Mouse (Mus musculus): ENCODE results near the gene Lin52. TPM values are rescaled to one million over a fixed set of nuclear protein-coding genes. Genes with fewer than 3 reads are reported as not detected.

The Lin52 gene
- polyA plus RNA-seq (2015; fragmentation: Nextera tagmentation; extraction: Ambion mirVana), result 7.9 and 8.0 TPM in 2 replicates

DNA sequence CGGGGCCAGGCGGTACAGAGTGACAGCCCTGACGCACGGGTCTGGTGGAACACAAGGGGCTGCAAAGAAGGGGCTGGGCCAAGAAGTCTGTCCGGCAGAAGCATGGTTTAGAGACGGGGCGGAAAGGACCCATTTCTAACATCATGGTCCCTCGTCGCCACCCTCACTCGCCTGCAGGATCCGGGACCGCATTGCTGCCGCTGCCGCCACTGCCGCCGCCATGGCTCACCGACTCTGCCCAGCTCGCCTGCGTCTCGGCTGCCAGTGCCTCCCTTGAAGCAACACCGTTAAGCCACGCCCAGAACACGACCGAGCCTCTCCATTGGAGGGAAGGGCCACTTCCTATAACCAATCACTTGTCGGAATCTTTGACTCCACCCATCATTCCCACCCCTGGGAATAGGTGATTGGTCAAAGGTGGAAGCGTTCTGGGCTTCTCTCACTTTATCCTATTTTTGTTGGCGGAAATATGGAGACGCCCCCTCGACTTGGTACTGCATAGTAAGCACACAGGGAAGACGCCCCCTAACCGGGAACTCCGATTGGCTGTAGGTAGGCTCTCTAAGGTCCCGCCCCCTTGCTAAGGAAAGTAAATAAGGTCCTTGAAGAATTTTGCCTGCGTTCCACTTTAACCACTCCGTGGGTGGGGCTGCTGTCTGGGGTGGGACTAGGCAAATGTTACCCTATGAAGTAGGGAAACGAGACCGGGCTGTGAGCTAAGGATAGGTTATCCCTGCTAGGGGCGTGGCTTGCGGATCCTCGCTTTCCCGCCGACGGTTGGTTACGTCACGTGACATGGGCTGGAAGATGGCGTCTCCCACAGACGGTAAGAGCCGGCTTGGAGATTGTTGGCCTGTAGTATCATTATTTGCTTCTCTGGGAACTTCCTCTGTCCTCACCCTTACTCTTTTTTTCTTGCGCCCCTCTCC, at the start of gene Lin52, which contains the start of gene Aldh6a1:
Gene Lin52, plus strand, starts transcription at position 705 of the 929 bp plus-strand sequence.
Gene Aldh6a1, minus strand, starts transcription at position 287 of the 929 bp plus-strand sequence.
- ATAC-seq, result peak; percentile 98
- under 1% methylated on average over 49 of the region's 49 CpGs for WGBS
- TF ChIP-seq CTCF (IDR thresholded peaks at IDR 0.05; ENCODE audit: low read depth), result no peak

DNA sequence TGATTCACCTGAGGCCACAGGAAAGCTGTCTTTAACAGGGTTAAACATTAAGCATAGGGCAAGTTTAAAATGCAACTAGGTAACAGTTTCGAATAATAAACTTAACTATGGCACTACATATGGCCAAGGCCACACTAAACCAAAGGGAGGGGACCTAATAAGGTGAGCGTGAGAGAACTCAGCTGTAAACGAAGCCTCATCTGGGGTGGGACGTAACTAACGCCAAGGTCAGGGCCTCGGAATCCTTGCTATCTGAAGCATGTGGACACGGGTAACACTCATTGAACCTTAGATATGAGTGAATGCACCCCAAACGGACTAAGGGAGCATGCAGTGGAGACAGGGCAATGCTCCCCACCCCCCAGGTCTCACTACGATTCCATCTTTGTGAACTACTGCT, 48.3 kb upstream of the Lin52 start:
- 39% methylated on average over 9 of the region's 9 CpGs for WGBS
- peak overlapping the region; percentile 35 for H3K4me2 ChIP-seq (replicated peaks; ENCODE audit: low read depth)
- no peaks in the 10 kb centered on the region for H3K27me3 ChIP-seq (replicated peaks; ENCODE audit: control insufficient read depth, insufficient read depth, low read length)
- TF ChIP-seq CTCF (IDR thresholded peaks at IDR 0.05; ENCODE audit: low read depth), result no peak
- peak; percentile 20; the same call in 1 of the 2 replicates for ATAC-seq
- H3K9me3 ChIP-seq (ENCODE audit: control insufficient read depth), result no peaks in the 10 kb centered on the region
- no peak overlapping the region for H3K4me3 ChIP-seq (ENCODE audit: low read depth, low read length)
- H3K36me3 ChIP-seq (ENCODE audit: control insufficient read depth, insufficient read depth), result no peaks in the 10 kb centered on the region
- H3K9ac ChIP-seq (ENCODE audit: low read depth, low read length), result no peak overlapping the region
- H3K4me1 ChIP-seq (replicated peaks; ENCODE audit: control insufficient read depth, insufficient read depth, low read length), result no peaks in the 10 kb centered on the region
- peak overlapping the region; percentile 42 for H3K27ac ChIP-seq (ENCODE audit: low read depth, low read length)

More for the DNA sequence above, at the start of gene Lin52, which contains the start of gene Aldh6a1:
- Histone ChIP-seq H3K9ac (ENCODE audit: low read depth, low read length) (peak within 1 kb of the TSS; percentile 68), H3K27me3 (replicated peaks; ENCODE audit: control insufficient read depth, insufficient read depth, low read length) (no peaks in the 10 kb centered on the region), H3K4me2 (replicated peaks; ENCODE audit: low read depth) (peak within 1 kb of the TSS; percentile 93), H3K36me3 (ENCODE audit: control insufficient read depth, insufficient read depth) (no peaks in the 10 kb centered on the region), H3K9me3 (ENCODE audit: control insufficient read depth) (no peaks in the 10 kb centered on the region), H3K27ac (ENCODE audit: low read depth, low read length) (peak within 1 kb of the TSS; percentile 66), H3K4me1 (replicated peaks; ENCODE audit: control insufficient read depth, insufficient read depth, low read length) (no peaks in the 10 kb centered on the region), H3K4me3 (ENCODE audit: low read depth, low read length) (peak within 1 kb of the TSS; percentile 84)

DNA sequence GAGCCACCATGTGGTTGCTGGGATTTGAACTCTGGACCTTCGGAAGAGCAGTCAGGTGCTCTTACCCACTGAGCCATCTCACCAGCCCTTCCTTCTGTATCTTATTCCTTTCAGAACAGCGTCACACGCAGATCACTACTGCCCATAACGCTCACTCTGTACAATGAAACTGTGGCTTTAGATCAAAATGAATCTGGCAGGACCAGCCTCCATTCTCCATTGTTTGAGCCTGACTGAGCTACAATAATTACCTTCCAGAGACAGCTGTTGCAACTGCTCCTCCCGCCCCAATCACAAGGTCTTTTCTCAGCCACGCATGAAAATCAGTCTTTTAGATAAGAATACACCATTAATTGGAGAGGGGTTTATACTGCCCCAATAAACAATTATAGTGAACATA, 46.7 kb upstream of the Lin52 start:
- no peak for TF ChIP-seq CTCF (IDR thresholded peaks at IDR 0.05; ENCODE audit: low read depth)
- no peak for ATAC-seq

DNA sequence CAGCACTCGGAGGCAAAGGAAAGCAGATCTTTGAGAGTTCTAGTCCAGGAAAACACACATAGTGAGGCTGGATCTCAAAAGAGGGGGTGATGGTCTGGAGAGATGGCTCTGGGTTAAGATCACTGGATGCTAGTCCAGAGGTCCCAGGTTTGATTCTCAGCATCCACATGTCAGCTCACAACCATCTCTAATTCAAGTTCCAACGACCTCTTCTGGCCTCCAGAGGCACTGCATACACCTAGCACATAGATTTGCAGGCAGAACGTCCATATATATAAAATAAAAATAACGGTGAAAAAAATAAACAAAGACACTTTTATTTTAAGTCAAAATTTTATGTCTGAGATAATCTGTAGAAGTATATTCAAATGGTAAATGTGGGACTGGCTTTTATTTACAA, 44.0 kb upstream of the Lin52 start:
- no peaks in the 10 kb centered on the region for H3K4me1 ChIP-seq (replicated peaks; ENCODE audit: control insufficient read depth, insufficient read depth, low read length)
- TF ChIP-seq CTCF (IDR thresholded peaks at IDR 0.05; ENCODE audit: low read depth), result peak; percentile 39

More for the DNA sequence above, 46.7 kb upstream of the Lin52 start:
- Histone ChIP-seq H3K9me3 (ENCODE audit: control insufficient read depth) (no peaks in the 10 kb centered on the region), H3K27ac (ENCODE audit: low read depth, low read length) (no peak overlapping the region), H3K27me3 (replicated peaks; ENCODE audit: control insufficient read depth, insufficient read depth, low read length) (no peaks in the 10 kb centered on the region), H3K4me3 (ENCODE audit: low read depth, low read length) (no peak overlapping the region), H3K9ac (ENCODE audit: low read depth, low read length) (no peak overlapping the region), H3K4me2 (replicated peaks; ENCODE audit: low read depth) (no peak overlapping the region), H3K4me1 (replicated peaks; ENCODE audit: control insufficient read depth, insufficient read depth, low read length) (no peaks in the 10 kb centered on the region), H3K36me3 (ENCODE audit: control insufficient read depth, insufficient read depth) (no peaks in the 10 kb centered on the region)
- WGBS, result 62% methylated on average over 6 of the region's 6 CpGs

DNA sequence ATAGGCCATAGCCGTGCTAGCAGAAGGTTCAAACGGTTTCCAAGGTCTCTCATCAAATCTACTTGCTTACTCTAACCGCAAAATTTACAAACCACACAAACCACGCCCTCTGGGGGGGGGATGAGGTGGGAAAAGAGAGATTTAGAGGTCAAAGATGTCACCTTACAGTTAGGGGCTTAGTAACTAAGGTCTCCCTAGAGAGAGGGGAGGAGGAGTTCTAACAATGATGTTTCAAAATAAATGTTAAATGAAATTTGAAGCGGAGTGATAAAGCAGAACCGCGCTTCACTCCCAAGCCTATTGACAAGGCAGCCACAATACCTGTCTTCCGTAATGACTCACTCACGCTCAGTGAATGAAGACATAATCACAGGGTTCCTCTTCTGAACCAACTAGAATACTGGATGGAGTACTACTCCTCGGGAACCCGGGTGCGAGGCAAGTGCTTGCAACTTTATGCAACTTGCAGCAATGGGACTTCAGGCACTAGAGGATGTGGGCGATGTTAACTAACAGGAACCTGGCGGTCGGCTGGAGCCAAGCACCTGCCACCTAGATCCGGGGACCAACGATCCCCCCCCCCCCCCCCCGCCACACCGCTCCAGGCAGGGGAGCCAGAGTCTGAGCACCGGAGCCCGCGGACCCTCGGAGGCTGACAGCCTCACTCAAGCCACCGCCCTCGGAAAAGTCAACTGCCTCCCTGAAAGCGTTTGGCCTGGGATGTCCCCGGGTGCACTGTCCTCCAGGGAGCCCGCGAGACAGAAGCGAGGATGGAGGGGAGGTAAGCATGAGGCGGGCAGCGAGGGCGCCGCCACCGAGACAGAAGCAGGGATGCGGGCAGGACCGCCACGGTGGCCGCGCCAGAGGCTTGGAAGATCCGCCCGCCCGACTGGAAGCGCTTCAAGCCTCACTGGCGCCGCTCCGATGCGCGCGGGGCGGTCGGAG, 43.1 kb upstream of the Lin52 start:
- ATAC-seq, result peak; percentile 46
- Histone ChIP-seq H3K4me3 (ENCODE audit: low read depth, low read length) (peak overlapping the region; percentile 79), H3K4me1 (replicated peaks; ENCODE audit: control insufficient read depth, insufficient read depth, low read length) (no peaks in the 10 kb centered on the region), H3K4me2 (replicated peaks; ENCODE audit: low read depth) (peak overlapping the region; percentile 95), H3K9ac (ENCODE audit: low read depth, low read length) (peak overlapping the region; percentile 75), H3K9me3 (ENCODE audit: control insufficient read depth) (no peaks in the 10 kb centered on the region), H3K27ac (ENCODE audit: low read depth, low read length) (peak overlapping the region; percentile 85), H3K36me3 (ENCODE audit: control insufficient read depth, insufficient read depth) (no peaks in the 10 kb centered on the region), H3K27me3 (replicated peaks; ENCODE audit: control insufficient read depth, insufficient read depth, low read length) (no peaks in the 10 kb centered on the region)
- TF ChIP-seq CTCF (IDR thresholded peaks at IDR 0.05; ENCODE audit: low read depth), result no peak; the same call in 1 of the 2 replicates
- WGBS, result under 1% methylated on average over 52 of the region's 52 CpGs

More for the DNA sequence above, 44.0 kb upstream of the Lin52 start:
- Histone ChIP-seq H3K9ac (ENCODE audit: low read depth, low read length) (no peak overlapping the region), H3K4me3 (ENCODE audit: low read depth, low read length) (no peak overlapping the region), H3K27me3 (replicated peaks; ENCODE audit: control insufficient read depth, insufficient read depth, low read length) (no peaks in the 10 kb centered on the region), H3K4me2 (replicated peaks; ENCODE audit: low read depth) (no peak overlapping the region; the same call in 1 of the 2 replicates), H3K36me3 (ENCODE audit: control insufficient read depth, insufficient read depth) (no peaks in the 10 kb centered on the region), H3K27ac (ENCODE audit: low read depth, low read length) (no peak overlapping the region), H3K9me3 (ENCODE audit: control insufficient read depth) (no peaks in the 10 kb centered on the region)
- 61% methylated on average over 4 of the region's 4 CpGs for WGBS
- ATAC-seq, result no peak
